Mouse (Mus musculus) bone marrow macrophage, adult 2 months (primary cell): Measurements from ENCODE around the gene Eif3b.

ENCODE experiments used
- CTCF ChIP-seq: IDR thresholded peaks from 2 replicates; pipeline ENCODE4 v1.5.1; 2012; ENCODE audit warnings: low read depth, mild to moderate bottlenecking, low read length, moderate library complexity
- POLR2A ChIP-seq: IDR thresholded peaks from 2 replicates; pipeline ENCODE4 v1.6.1; 2012; ENCODE audit warnings: mild to moderate bottlenecking, low read depth, low read length, borderline replicate concordance

DNA sequence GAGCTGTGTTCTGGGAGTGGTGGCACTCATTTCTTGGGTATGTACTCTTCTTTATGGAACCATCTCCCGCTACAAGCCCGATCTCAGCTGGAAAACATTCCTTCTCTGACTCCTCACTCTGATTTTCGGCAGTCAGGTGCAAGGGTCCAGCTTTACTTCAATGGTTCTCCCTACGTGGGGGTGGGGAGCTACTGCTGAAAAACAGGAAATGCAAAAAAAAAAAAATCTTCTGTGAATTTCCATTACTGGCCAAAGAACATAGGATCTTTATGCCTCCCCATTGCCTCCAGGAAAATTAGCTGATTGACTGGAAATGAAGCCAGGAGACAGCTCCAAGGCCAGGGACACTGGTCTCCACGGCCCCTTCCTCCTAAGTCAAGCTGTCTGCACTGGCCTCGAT is 12.5 kb upstream of the Eif3b start:
- TF ChIP-seq POLR2A (no peak), CTCF (no peak)
